Mouse (Mus musculus): ENCODE data around the gene Xylt2. TPM values are rescaled to one million over a fixed set of nuclear protein-coding genes. Genes with fewer than 3 reads are reported as not detected.

Gene Xylt2
- total and polyA plus RNA-seq, 3 experiments: 10.1 to 20.2 (median 16.3) TPM

- TF ChIP-seq NRF1 (IDR thresholded peaks at IDR 0.05; ENCODE audit: low read depth, low read length): peak; percentile 11; the same call in 1 of the 2 replicates
- peak; percentile 49 for TF ChIP-seq ZNF384 (IDR thresholded peaks at IDR 0.05; ENCODE audit: low read depth, low read length)
- TF ChIP-seq USF1 (IDR thresholded peaks at IDR 0.05; ENCODE audit: low read depth, low read length): no peak
- TF ChIP-seq KAT2A (IDR thresholded peaks at IDR 0.05; ENCODE audit: insufficient replicate concordance, low read length): no peak
- no peak; the same call in 1 of the 2 replicates for TF ChIP-seq MAZ (IDR thresholded peaks at IDR 0.05; ENCODE audit: low read depth, low read length)
- TF ChIP-seq GABPA (IDR thresholded peaks at IDR 0.05; ENCODE audit: insufficient replicate concordance, low read depth, low read length): no peak
- TF ChIP-seq MXI1 (IDR thresholded peaks at IDR 0.05; ENCODE audit: low read depth, low read length): 0 out of 2 replicates have a peak, but pooled peaks have one; percentile 17
- no peak for TF ChIP-seq RCOR1 (conservative IDR thresholded peaks at IDR 0.05; ENCODE audit: low read depth, low read length)
- no peak; the same call in 1 of the 2 replicates for TF ChIP-seq NELFE (IDR thresholded peaks at IDR 0.05; ENCODE audit: low read depth, low read length)
- no peak for TF ChIP-seq CHD1 (IDR thresholded peaks at IDR 0.05; ENCODE audit: low read depth, low read length)
Observed at GRCm38 (mm10) chr11:94697703-94698464, 20.6 kb upstream of the Xylt2 start (continued).

- H3K27me3 ChIP-seq (replicated peaks): no peaks in the 10 kb centered on the region
- H3K36me3 ChIP-seq (replicated peaks in 1 of 2; ENCODE audit: control insufficient read depth in 1 of 2, insufficient read depth in 1 of 2, low read length in 1 of 2): no peaks in the 10 kb centered on the region
- H3K9ac ChIP-seq (ENCODE audit: insufficient read depth, low read depth): no peak overlapping the region
- H3K79me2 ChIP-seq (replicated peaks; ENCODE audit: control insufficient read depth, extremely low read depth, insufficient read depth, poor library complexity, severe bottlenecking): no peaks in the 10 kb centered on the region
- H3K4me2 ChIP-seq (ENCODE audit: insufficient read depth, low read depth, poor library complexity, severe bottlenecking): no peak overlapping the region
- no peak overlapping the region for H3K4me3 ChIP-seq (replicated peaks in 1 of 3; ENCODE audit: low read depth in 2 of 3, low read length in 2 of 3, poor library complexity in 1 of 3)
- H3K9me3 ChIP-seq (replicated peaks; ENCODE audit: low read length): peaks cover 6% of the 10 kb centered on the region
- H3K4me1 ChIP-seq (ENCODE audit: control insufficient read depth in 1 of 2, insufficient read depth in 2 of 2): peaks cover 23 to 65% of the 10 kb centered on the region in 2 experiments
- in situ Hi-C loops (cut with MboI; ENCODE audit: low pct_ligation_motif_present, low pct_unique_long_range_greater_than_20kb, low sequenced_read_pairs) (no loop called here), dilution Hi-C loops (cut with MboI; ENCODE audit: extremely low pct_ligation_motif_present, extremely low pct_unique_long_range_greater_than_20kb, low sequenced_read_pairs) (no loop called here)
- TF ChIP-seq RAD21 (IDR thresholded peaks at IDR 0.05; ENCODE audit: low read depth, low read length): peak; percentile 21
- no peak for TF ChIP-seq ETS1 (conservative IDR thresholded peaks at IDR 0.05; ENCODE audit: low read depth, low read length)
- no peak for TF ChIP-seq ZNF384 (IDR thresholded peaks at IDR 0.05; ENCODE audit: low read depth, low read length)
- no peak for TF ChIP-seq POLR2A (IDR thresholded peaks at IDR 0.05; ENCODE audit: low read depth, low read length)
- TF ChIP-seq CTCF (conservative IDR thresholded peaks at IDR 0.05 in 1 of 2, IDR thresholded peaks at IDR 0.05 in 1 of 2; ENCODE audit: low read depth in 2 of 2, low read length in 2 of 2): peak; percentile 30 to 51; a peak in 3 of 4 replicates
- no peak for TF ChIP-seq BHLHE40 (IDR thresholded peaks at IDR 0.05; ENCODE audit: low read depth, low read length)
- no peak for TF ChIP-seq MXI1 (IDR thresholded peaks at IDR 0.05; ENCODE audit: low read depth, low read length)
- no peak for TF ChIP-seq GABPA (IDR thresholded peaks at IDR 0.05; ENCODE audit: insufficient replicate concordance, low read depth, low read length)
- H3K27ac ChIP-seq (ENCODE audit: insufficient read depth, low read depth): peak overlapping the region; percentile 47; the same call in 1 of the 2 replicates
- peak; percentile 42 for DNase-seq (ENCODE audit: extremely low read depth)
Observed at GRCm38 (mm10) chr11:94697140-94697539, 19.8 kb upstream of the Xylt2 start.

GRCm38 (mm10) chr11:94695508-94695907 lies 18.2 kb upstream of the Xylt2 start:
- in situ Hi-C loops (cut with MboI; ENCODE audit: low pct_ligation_motif_present, low pct_unique_long_range_greater_than_20kb, low sequenced_read_pairs) (no loop called here), dilution Hi-C loops (cut with MboI; ENCODE audit: extremely low pct_ligation_motif_present, extremely low pct_unique_long_range_greater_than_20kb, low sequenced_read_pairs) (no loop called here)
- H3K9ac ChIP-seq (ENCODE audit: insufficient read depth, low read depth): peak overlapping the region; percentile 48
- peaks cover 23 to 66% of the 10 kb centered on the region in 2 experiments for H3K4me1 ChIP-seq (ENCODE audit: control insufficient read depth in 1 of 2, insufficient read depth in 2 of 2)
- no peaks in the 10 kb centered on the region for H3K79me2 ChIP-seq (replicated peaks; ENCODE audit: control insufficient read depth, extremely low read depth, insufficient read depth, poor library complexity, severe bottlenecking)
- H3K36me3 ChIP-seq (replicated peaks in 1 of 2; ENCODE audit: control insufficient read depth in 1 of 2, insufficient read depth in 1 of 2, low read length in 1 of 2): no peaks in the 10 kb centered on the region
- H3K9me3 ChIP-seq (replicated peaks; ENCODE audit: low read length): peaks cover 6% of the 10 kb centered on the region
- peak; percentile 70 for DNase-seq (ENCODE audit: extremely low read depth)
- no peak overlapping the region; the same call in 1 of the 2 replicates for H3K4me2 ChIP-seq (ENCODE audit: insufficient read depth, low read depth, poor library complexity, severe bottlenecking)
- no peaks in the 10 kb centered on the region for H3K27me3 ChIP-seq (replicated peaks)
- no peak overlapping the region for H3K4me3 ChIP-seq (replicated peaks in 1 of 3; ENCODE audit: low read depth in 2 of 3, low read length in 2 of 3, poor library complexity in 1 of 3)
- H3K27ac ChIP-seq (ENCODE audit: insufficient read depth, low read depth): no peak overlapping the region
- TF ChIP-seq IRF4 (IDR thresholded peaks at IDR 0.05; ENCODE audit: low read depth, low read length) (0 out of 2 replicates have a peak, but pooled peaks have one; percentile 30), MXI1 (IDR thresholded peaks at IDR 0.05; ENCODE audit: low read depth, low read length) (peak; percentile 43; the same call in 1 of the 2 replicates), ETS1 (conservative IDR thresholded peaks at IDR 0.05; ENCODE audit: low read depth, low read length) (no peak; the same call in 1 of the 2 replicates), POLR2A (IDR thresholded peaks at IDR 0.05; ENCODE audit: low read depth, low read length) (no peak), MYC (IDR thresholded peaks at IDR 0.05; ENCODE audit: low read depth, low read length) (no peak; the same call in 1 of the 2 replicates), BHLHE40 (IDR thresholded peaks at IDR 0.05; ENCODE audit: low read depth, low read length) (peak; percentile 69), ZC3H11A (IDR thresholded peaks at IDR 0.05; ENCODE audit: low read depth, low read length) (no peak), HCFC1 (IDR thresholded peaks at IDR 0.05; ENCODE audit: low read depth, low read length) (peak; percentile 44; the same call in 1 of the 2 replicates), GABPA (IDR thresholded peaks at IDR 0.05; ENCODE audit: insufficient replicate concordance, low read depth, low read length) (no peak), TCF12 (IDR thresholded peaks at IDR 0.05; ENCODE audit: low read depth, low read length) (peak; percentile 40; the same call in 1 of the 2 replicates), UBTF (IDR thresholded peaks at IDR 0.05; ENCODE audit: low read depth, low read length) (no peak), JUN (IDR thresholded peaks at IDR 0.05; ENCODE audit: insufficient read depth, low read depth, low read length) (peak; percentile 45; the same call in 1 of the 2 replicates), PAX5 (IDR thresholded peaks at IDR 0.05; ENCODE audit: low read length) (no peak), EP300 (IDR thresholded peaks at IDR 0.05; ENCODE audit: low read length) (peak; percentile 78), NRF1 (IDR thresholded peaks at IDR 0.05; ENCODE audit: low read depth, low read length) (no peak), KAT2A (IDR thresholded peaks at IDR 0.05; ENCODE audit: insufficient replicate concordance, low read length) (no peak), RCOR1 (conservative IDR thresholded peaks at IDR 0.05; ENCODE audit: low read depth, low read length) (no peak), MEF2A (IDR thresholded peaks at IDR 0.05; ENCODE audit: borderline replicate concordance, low read depth, low read length) (peak; percentile 90)
